Mouse (Mus musculus): ENCODE data around the gene Etnk2.

DNA sequence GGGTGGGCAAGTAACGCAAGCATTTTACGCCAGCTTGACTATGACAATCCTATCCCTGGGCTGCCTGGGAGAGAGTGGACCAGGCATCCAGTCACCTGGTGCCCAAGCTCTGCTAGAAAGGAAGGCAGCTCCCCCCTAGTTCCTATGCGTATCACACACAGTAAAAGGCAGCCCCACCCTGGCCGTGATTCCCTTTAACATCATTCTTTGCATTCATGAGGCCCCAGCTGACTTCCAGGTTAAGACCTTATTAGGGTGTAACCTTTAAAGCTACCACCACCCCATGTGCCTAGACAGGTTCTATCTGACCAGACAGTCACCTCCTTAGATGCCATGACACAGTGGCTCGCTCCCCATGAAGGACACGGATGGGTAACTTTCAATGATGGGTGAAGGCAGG lies 52.1 kb downstream of the Etnk2 start:
- no peak for TF ChIP-seq POLR2A (IDR thresholded peaks at IDR 0.05; ENCODE audit: insufficient read depth, low read depth, low read length)
- no peak for TF ChIP-seq CTCF (IDR thresholded peaks at IDR 0.05; ENCODE audit: insufficient read depth, low read depth, low read length)

Measured in olfactory bulb, adult 2 months (tissue).